Mouse (Mus musculus) left cerebral cortex, adult 18-20 months (tissue): ENCODE data around the gene Zbtb16. TPM values are rescaled to one million over a fixed set of nuclear protein-coding genes. Genes with fewer than 3 reads are reported as not detected.

Source experiments
- DNase-seq, 2 experiments: peaks; one replicate each; pipeline ENCODE4 v3.0.0; 2021 to 2022; ENCODE audit warnings: low spot score in 2 of 2, mixed read lengths in 1 of 2
- total RNA-seq, 2 experiments: library from RNA; stranded (reverse); gene quantifications; 2 replicates each; pipeline ENCODE4 v1.2.3; 2021

Zbtb16 gene
- total RNA-seq, 2 experiments from 2014 or later, result 63.6 to 86.3 TPM

- no peak for DNase-seq
Measured at GRCm38 (mm10) chr9:48612542-48612941, 223.5 kb downstream of the Zbtb16 start.

- DNase-seq, result no peak
Measured at GRCm38 (mm10) chr9:48611032-48611431, 225.0 kb downstream of the Zbtb16 start.

- no peak for DNase-seq
Measured at GRCm38 (mm10) chr9:48609734-48610133, 226.3 kb downstream of the Zbtb16 start.

- DNase-seq, result no peak
Measured at GRCm38 (mm10) chr9:48607417-48607816, 228.6 kb downstream of the Zbtb16 start.

GRCm38 (mm10) chr9:48606171-48606570 lies 229.9 kb downstream of the Zbtb16 start:
- no peak for DNase-seq

GRCm38 (mm10) chr9:48605697-48606096 lies 230.3 kb downstream of the Zbtb16 start:
- DNase-seq, result no peak

- no peak for DNase-seq
Measured at GRCm38 (mm10) chr9:48604939-48605598, 231.0 kb downstream of the Zbtb16 start, which contains the start of gene Nnmt. Gene Nnmt, minus strand, starts transcription at chr9:48605153.

Other genes starting within 250 kb of the Zbtb16 start
- under 1 TPM; 0.60 to 0.66 TPM for gene Nnmt, start 231.1 kb downstream of the Zbtb16 start, total RNA-seq
- 10 to 100 TPM in 1 of 2 experiments, 1 to 10 TPM in 1; 8.1 to 10.2 TPM for gene Htr3a, start 74.9 kb upstream of the Zbtb16 start, total RNA-seq
- gene Htr3b, start 128.8 kb upstream of the Zbtb16 start, total RNA-seq, result not detected
- 10 to 100 TPM; 34.4 to 35.0 TPM for gene Usp28, start 149.2 kb upstream of the Zbtb16 start, total RNA-seq
- gene Zw10, start 219.4 kb upstream of the Zbtb16 start, total RNA-seq, result 10 to 100 TPM; 16.9 to 18.2 TPM
- gene Tmprss5, start 245.0 kb upstream of the Zbtb16 start, total RNA-seq, result 1 to 10 TPM in 1 of 2 experiments, under 1 TPM in 1; 0.45 to 1.3 TPM